Mouse (Mus musculus): ENCODE results near the gene Arhgef28.

Gene Arhgef28

GRCm38 (mm10) chr13:98205771-98206545 lies at the start of gene Arhgef28:
Gene Arhgef28, minus strand, starts transcription at chr13:98206439.
- peak; percentile 82 to 91 for DNase-seq

GRCm38 (mm10) chr13:98254921-98255320 lies 48.7 kb upstream of the Arhgef28 start:
- no peak for DNase-seq

GRCm38 (mm10) chr13:98249594-98249993 lies 43.4 kb upstream of the Arhgef28 start:
- no peak for DNase-seq

- no peak for DNase-seq
Measured at GRCm38 (mm10) chr13:98245386-98245785, 39.1 kb upstream of the Arhgef28 start.

- peak in 1 of 2 experiments; percentile 32 for DNase-seq
Measured at GRCm38 (mm10) chr13:98244571-98245350, 38.5 kb upstream of the Arhgef28 start.

GRCm38 (mm10) chr13:98241531-98242282 lies 35.5 kb upstream of the Arhgef28 start:
- no peak for DNase-seq

- peak; percentile 36 to 75 for DNase-seq
Measured at GRCm38 (mm10) chr13:98239978-98240641, 33.9 kb upstream of the Arhgef28 start.

GRCm38 (mm10) chr13:98235451-98235850 lies 29.2 kb upstream of the Arhgef28 start:
- no peak for DNase-seq

- no peak for DNase-seq
Measured at GRCm38 (mm10) chr13:98230511-98230910, 24.3 kb upstream of the Arhgef28 start.

- no peak for DNase-seq
Measured at GRCm38 (mm10) chr13:98226225-98226624, 20.0 kb upstream of the Arhgef28 start.

GRCm38 (mm10) chr13:98222848-98223247 lies 16.6 kb upstream of the Arhgef28 start:
- DNase-seq = peak; percentile 31 to 49

GRCm38 (mm10) chr13:98210137-98210536 lies 3.9 kb upstream of the Arhgef28 start:
- DNase-seq = no peak

GRCm38 (mm10) chr13:98208842-98209241 lies 2.6 kb upstream of the Arhgef28 start:
- peak in 1 of 2 experiments; percentile 20 for DNase-seq

GRCm38 (mm10) chr13:98206546-98206870 lies 269 bp upstream of the Arhgef28 start:
- no peak for DNase-seq

- no peak for DNase-seq
Measured at GRCm38 (mm10) chr13:98205111-98205510, 1.1 kb downstream of the Arhgef28 start.

GRCm38 (mm10) chr13:98204371-98204770 lies 1.9 kb downstream of the Arhgef28 start:
- peak in 1 of 2 experiments; percentile 38 for DNase-seq

GRCm38 (mm10) chr13:98201436-98201835 lies 4.8 kb downstream of the Arhgef28 start:
- DNase-seq = no peak

- DNase-seq = no peak
Measured at GRCm38 (mm10) chr13:98192596-98192995, 13.6 kb downstream of the Arhgef28 start.

- no peak for DNase-seq
Measured at GRCm38 (mm10) chr13:98188500-98188899, 17.7 kb downstream of the Arhgef28 start.

GRCm38 (mm10) chr13:98187904-98188303 lies 18.3 kb downstream of the Arhgef28 start:
- no peak for DNase-seq

GRCm38 (mm10) chr13:98186179-98186578 lies 20.1 kb downstream of the Arhgef28 start:
- no peak for DNase-seq

- DNase-seq = no peak
Measured at GRCm38 (mm10) chr13:98184632-98185031, 21.6 kb downstream of the Arhgef28 start.

All from lung, postnatal 4 days (tissue).